Mouse (Mus musculus): Measurements from ENCODE around the gene Mvp.

GRCm38 (mm10) chr7:127009307-127010085, 4.9 kb downstream of the Mvp start:
- TF ChIP-seq POLR2A (IDR thresholded peaks at IDR 0.05; ENCODE audit: low read depth, low read length) (no peak), CTCF (conservative IDR thresholded peaks at IDR 0.05; ENCODE audit: insufficient read depth, insufficient read length, low read depth, low read length) (no peak)
